Mouse (Mus musculus) cerebellum, adult 11-12 months (tissue): ENCODE data around the gene E130308A19Rik.
A peak's percentile ranks its signal among the peaks of the same experiment; 100 is the strongest.

ENCODE experiments used
- DNase-seq: peaks from one replicate; pipeline ENCODE4 v3.0.0; 2022

E130308A19Rik gene

GRCm38 (mm10) chr4:59625998-59626910 lies at the start of gene E130308A19Rik:
E130308A19Rik (plus strand) TSS chr4:59626211.
- peak; percentile 77 for DNase-seq

GRCm38 (mm10) chr4:59580495-59581281 lies 45.3 kb upstream of the E130308A19Rik start:
- peak; percentile 52 for DNase-seq

- DNase-seq, result peak; percentile 99
Observed at GRCm38 (mm10) chr4:59581314-59582185, 44.5 kb upstream of the E130308A19Rik start, which contains the start of gene Hsdl2. Hsdl2 (plus strand) TSS chr4:59581563.

- peak; percentile 18 for DNase-seq
Observed at GRCm38 (mm10) chr4:59582186-59582585, 43.8 kb upstream of the E130308A19Rik start.

- DNase-seq, result no peak
Observed at GRCm38 (mm10) chr4:59585097-59585496, 40.9 kb upstream of the E130308A19Rik start.

- DNase-seq, result no peak
Observed at GRCm38 (mm10) chr4:59587215-59587871, 38.7 kb upstream of the E130308A19Rik start.

- DNase-seq, result no peak
Observed at GRCm38 (mm10) chr4:59587872-59588226, 38.2 kb upstream of the E130308A19Rik start.

GRCm38 (mm10) chr4:59594614-59595013 lies 31.4 kb upstream of the E130308A19Rik start:
- DNase-seq, result no peak

- DNase-seq, result no peak
Observed at GRCm38 (mm10) chr4:59596556-59596955, 29.5 kb upstream of the E130308A19Rik start.

- no peak for DNase-seq
Observed at GRCm38 (mm10) chr4:59602704-59603103, 23.3 kb upstream of the E130308A19Rik start.

GRCm38 (mm10) chr4:59604892-59605291 lies 21.1 kb upstream of the E130308A19Rik start:
- DNase-seq, result no peak

GRCm38 (mm10) chr4:59605501-59605900 lies 20.5 kb upstream of the E130308A19Rik start:
- no peak for DNase-seq

GRCm38 (mm10) chr4:59610411-59610810 lies 15.6 kb upstream of the E130308A19Rik start:
- no peak for DNase-seq

- DNase-seq, result no peak
Observed at GRCm38 (mm10) chr4:59614986-59615385, 11.0 kb upstream of the E130308A19Rik start.

GRCm38 (mm10) chr4:59619611-59620245 lies 6.3 kb upstream of the E130308A19Rik start:
- DNase-seq, result no peak

- DNase-seq, result no peak
Observed at GRCm38 (mm10) chr4:59625676-59625997, 374 bp upstream of the E130308A19Rik start.

GRCm38 (mm10) chr4:59628255-59628654 lies 2.2 kb downstream of the E130308A19Rik start:
- DNase-seq, result no peak

- no peak for DNase-seq
Observed at GRCm38 (mm10) chr4:59629076-59629874, 3.3 kb downstream of the E130308A19Rik start.

GRCm38 (mm10) chr4:59630122-59630521 lies 4.1 kb downstream of the E130308A19Rik start:
- no peak for DNase-seq

- DNase-seq, result no peak
Observed at GRCm38 (mm10) chr4:59634532-59634931, 8.5 kb downstream of the E130308A19Rik start.

- no peak for DNase-seq
Observed at GRCm38 (mm10) chr4:59639163-59639562, 13.2 kb downstream of the E130308A19Rik start.
